Mouse (Mus musculus) small intestine, adult 2 months (tissue): ENCODE results near the gene Bod1l. TPM values are rescaled to one million over a fixed set of nuclear protein-coding genes. Genes with fewer than 3 reads are reported as not detected.
A peak's percentile ranks its signal among the peaks of the same experiment; 100 is the strongest.

Experiments used
- H3K27ac ChIP-seq: fragments of 200-500 bp; 2 replicates; pipeline ENCODE4 v1.5.1; 2012; ENCODE audit warnings: low read depth, low read length, control low read depth, inconsistent platforms; ENCODE audit not compliant: insufficient read depth
- H3K27me3 ChIP-seq: fragments of 200-500 bp; 2 replicates; pipeline ENCODE4 v1.6.1; 2012; ENCODE audit warnings: mild to moderate bottlenecking, moderate library complexity, low read length, inconsistent platforms; ENCODE audit not compliant: control insufficient read depth, insufficient read depth
- H3K36me3 ChIP-seq: fragments of 200-500 bp; 2 replicates; pipeline ENCODE4 v1.6.1; 2012; ENCODE audit warnings: mild to moderate bottlenecking, low read length, control low read depth, inconsistent platforms; ENCODE audit not compliant: control insufficient read depth, insufficient read depth
- H3K4me1 ChIP-seq: fragments of 200-500 bp; 2 replicates; pipeline ENCODE4 v1.6.1; 2012; ENCODE audit warnings: low read length, inconsistent platforms, mixed read lengths; ENCODE audit not compliant: control insufficient read depth, insufficient read depth, insufficient read length
- H3K4me3 ChIP-seq: fragments of 200-500 bp; 2 replicates; pipeline ENCODE4 v1.5.1; 2012; ENCODE audit warnings: low read depth, mild to moderate bottlenecking, control low read depth, inconsistent platforms, low read length, moderate library complexity
- CTCF ChIP-seq: fragments of 200-500 bp; IDR thresholded peaks from 2 replicates; pipeline ENCODE4 v1.5.1; 2012; ENCODE audit warnings: low read depth, mild to moderate bottlenecking, control low read depth, inconsistent platforms, low read length, moderate library complexity, mixed read lengths; ENCODE audit not compliant: insufficient replicate concordance, insufficient read length; ENCODE audit errors: extremely low read depth
- POLR2A ChIP-seq: fragments of 200-500 bp; IDR thresholded peaks from 2 replicates; pipeline ENCODE4 v1.6.1; 2012; ENCODE audit warnings: low read depth, mild to moderate bottlenecking, control low read depth, inconsistent platforms, low read length, moderate library complexity
- WGBS: fragments of 180-500 bp; shearing (Covaris S2); methylation state at CpG from one replicate; pipeline ENCODE4 v1.1.7; 2018; 5-methylcytosine and 5-hydroxymethylcytosine counted together
- polyA plus RNA-seq: library from polyadenylated mRNA; depleted of rRNA; stranded (reverse); fragments of >200 nt; gene quantifications from 2 replicates; pipeline ENCODE4 v1.2.3, GENCODE M21; 2012

Bod1l gene
- polyA plus RNA-seq, 1 experiment = 4.3 TPM

DNA sequence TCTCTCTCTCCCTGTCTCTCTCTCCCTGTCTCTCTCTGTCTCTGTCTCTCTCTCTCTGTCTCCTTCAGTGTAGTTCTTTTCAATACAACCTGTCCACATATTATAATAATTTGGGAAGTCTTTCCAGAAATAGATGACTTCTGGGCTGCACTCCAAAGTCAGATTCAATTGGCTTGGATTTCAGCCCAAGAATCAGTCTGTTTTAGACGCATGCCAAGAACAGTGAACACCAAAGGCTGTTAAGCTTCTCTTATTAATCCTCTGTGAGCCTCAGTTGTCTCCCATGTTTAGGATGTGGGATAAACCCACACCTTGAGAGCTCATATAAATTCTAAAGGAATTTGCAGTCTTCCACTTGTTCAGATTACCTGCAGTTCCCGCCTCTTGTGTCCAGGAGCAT is 27.0 kb upstream of the Bod1l start:
- no peak overlapping the region for H3K27ac ChIP-seq
- TF ChIP-seq CTCF = no peak
- TF ChIP-seq POLR2A = no peak
- 66% methylated on average over 2 of the region's 2 CpGs for WGBS
- no peaks in the 10 kb centered on the region for H3K36me3 ChIP-seq
- no peaks in the 10 kb centered on the region for H3K27me3 ChIP-seq
- H3K4me1 ChIP-seq = no peaks in the 10 kb centered on the region
- no peak overlapping the region for H3K4me3 ChIP-seq

DNA sequence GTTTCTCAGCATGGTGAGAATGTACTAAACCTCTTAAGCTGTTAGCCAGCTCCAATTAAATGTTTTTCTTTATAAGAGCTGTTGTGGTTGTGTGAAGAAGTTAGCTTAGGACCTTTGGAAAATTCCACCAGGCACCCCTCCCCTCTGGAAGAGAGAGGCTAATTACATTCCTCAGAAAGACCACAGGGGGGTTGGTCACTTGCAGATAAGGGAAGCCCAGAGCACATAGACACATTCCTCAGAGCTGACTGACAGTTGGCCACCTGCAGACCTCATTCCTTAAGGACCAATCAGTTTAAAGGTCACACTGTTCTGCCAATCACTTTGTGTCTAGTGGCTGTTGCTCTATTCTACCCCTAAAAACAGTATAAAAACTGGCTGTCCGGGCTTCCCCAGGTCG is 11.7 kb upstream of the Bod1l start:
- no peaks in the 10 kb centered on the region for H3K36me3 ChIP-seq
- H3K27ac ChIP-seq = no peak overlapping the region
- no peak for TF ChIP-seq POLR2A
- no peak for TF ChIP-seq CTCF
- no peaks in the 10 kb centered on the region for H3K27me3 ChIP-seq
- H3K4me1 ChIP-seq = no peaks in the 10 kb centered on the region
- WGBS = 81% methylated on average over 2 of the region's 2 CpGs
- no peak overlapping the region for H3K4me3 ChIP-seq

- peak overlapping the region; percentile 27 for H3K4me3 ChIP-seq
- whole genome bisulfite sequencing = 30% methylated on average over 2 of the region's 2 CpGs
- no peaks in the 10 kb centered on the region for H3K27me3 ChIP-seq
- no peaks in the 10 kb centered on the region for H3K36me3 ChIP-seq
- H3K4me1 ChIP-seq = peaks cover 6% of the 10 kb centered on the region; the same call in 1 of the 2 replicates
- no peak overlapping the region for H3K27ac ChIP-seq
- no peak for TF ChIP-seq POLR2A
- no peak for TF ChIP-seq CTCF
These were observed 1.4 kb upstream of the Bod1l start for GRCm38 (mm10) chr5:41845558-41845937.

GRCm38 (mm10) chr5:41844820-41845557 is 874 bp upstream of the Bod1l start:
- Histone ChIP-seq H3K4me3 (peak overlapping the region; percentile 27), H3K27ac (0 out of 2 replicates have a peak overlapping the region, but pooled peaks have one; percentile 19)

GRCm38 (mm10) chr5:41843419-41844146 is 532 bp downstream of the Bod1l start:
- Histone ChIP-seq H3K27me3 (no peaks in the 10 kb centered on the region), H3K27ac (peak overlapping the region; percentile 24), H3K36me3 (no peaks in the 10 kb centered on the region), H3K4me1 (peaks cover 6% of the 10 kb centered on the region; the same call in 1 of the 2 replicates), H3K4me3 (peak overlapping the region; percentile 92)
- WGBS = under 1% methylated on average over 42 of the region's 46 CpGs
- TF ChIP-seq POLR2A (no peak), CTCF (no peak)

More at GRCm38 (mm10) chr5:41844820-41845557, 874 bp upstream of the Bod1l start:
- Histone ChIP-seq H3K4me1 (peaks cover 6% of the 10 kb centered on the region; the same call in 1 of the 2 replicates), H3K36me3 (no peaks in the 10 kb centered on the region), H3K27me3 (no peaks in the 10 kb centered on the region)
- WGBS = 7% methylated on average over 16 of the region's 16 CpGs
- TF ChIP-seq CTCF (no peak), POLR2A (no peak)

DNA sequence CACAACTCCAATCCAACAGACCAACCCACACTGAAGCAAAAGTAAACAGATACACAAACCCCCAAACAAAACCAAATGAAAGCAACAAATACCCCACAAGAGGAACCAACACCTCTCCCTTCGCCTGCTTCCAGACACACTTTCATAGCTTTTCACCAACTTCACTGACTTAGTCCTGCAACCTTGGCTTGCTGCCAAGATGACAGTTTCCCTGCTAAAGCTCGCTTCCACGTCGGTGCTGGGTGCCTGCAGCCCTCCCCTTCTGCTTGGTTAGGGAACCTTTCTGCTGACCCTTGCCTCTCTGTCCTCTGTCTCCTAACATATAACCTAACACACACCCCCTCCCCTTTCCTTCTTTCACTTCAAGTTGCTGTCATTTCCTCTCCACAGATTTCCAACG is 1.4 kb downstream of the Bod1l start:
- TF ChIP-seq CTCF (no peak), POLR2A (no peak)
- peak overlapping the region; percentile 92 for H3K4me3 ChIP-seq
- H3K4me1 ChIP-seq = peaks cover 6% of the 10 kb centered on the region; the same call in 1 of the 2 replicates
- 5% methylated on average over 5 of the region's 5 CpGs for WGBS
- H3K36me3 ChIP-seq = 0 out of 2 replicates have a peak, but pooled peaks cover 2% of the 10 kb centered on the region
- H3K27me3 ChIP-seq = no peaks in the 10 kb centered on the region
- no peak overlapping the region for H3K27ac ChIP-seq

- Histone ChIP-seq H3K4me1 (peaks cover 6% of the 10 kb centered on the region; the same call in 1 of the 2 replicates), H3K4me3 (no peak overlapping the region), H3K27me3 (no peaks in the 10 kb centered on the region), H3K36me3 (0 out of 2 replicates have a peak, but pooled peaks cover 2% of the 10 kb centered on the region), H3K27ac (no peak overlapping the region)
- TF ChIP-seq POLR2A (no peak), CTCF (no peak)
- WGBS = 86% methylated on average over 5 of the region's 5 CpGs
These were observed 2.4 kb downstream of the Bod1l start for GRCm38 (mm10) chr5:41841735-41842134.

DNA sequence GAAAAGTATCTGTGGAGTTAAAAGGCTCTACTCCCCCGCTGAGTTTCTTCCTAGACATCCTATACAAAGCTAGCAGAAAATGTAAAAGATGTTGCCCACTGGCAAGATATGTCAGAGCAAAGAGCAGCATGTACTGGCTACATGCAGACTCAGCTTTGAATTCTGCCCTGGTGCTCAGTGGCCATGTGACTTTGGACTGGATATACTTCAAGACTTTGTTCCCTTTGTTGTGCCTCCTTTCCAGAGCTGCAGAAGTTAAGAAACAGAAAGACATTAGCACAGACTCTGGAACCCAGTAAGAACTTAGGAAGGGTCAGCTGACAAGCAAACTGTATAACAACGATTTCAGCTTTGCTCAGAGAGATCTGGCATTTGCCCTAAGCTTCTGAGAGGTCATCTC is 14.0 kb downstream of the Bod1l start:
- Histone ChIP-seq H3K27ac (no peak overlapping the region), H3K36me3 (peaks cover 60% of the 10 kb centered on the region)

More for the DNA sequence above, 14.0 kb downstream of the Bod1l start:
- TF ChIP-seq POLR2A (no peak), CTCF (no peak)
- Histone ChIP-seq H3K4me1 (no peaks in the 10 kb centered on the region), H3K4me3 (no peak overlapping the region), H3K27me3 (no peaks in the 10 kb centered on the region)
- WGBS = 90% methylated on average over 2 of the region's 2 CpGs
